Mouse (Mus musculus): ENCODE results near the gene Amd2.

Gene Amd2

GRCm38 (mm10) chr10:35711792-35712191 is at the start of gene Amd2:
Amd2 (minus strand) TSS chr10:35711892.
- DNase-seq (ENCODE audit: low read depth), result no peak

- no peak for DNase-seq (ENCODE audit: low read depth)
Observed at GRCm38 (mm10) chr10:35761280-35761679, 49.6 kb upstream of the Amd2 start.

GRCm38 (mm10) chr10:35737639-35738038 is 25.9 kb upstream of the Amd2 start:
- DNase-seq (ENCODE audit: low read depth), result no peak

GRCm38 (mm10) chr10:35714266-35714665 is 2.6 kb upstream of the Amd2 start:
- no peak for DNase-seq (ENCODE audit: low read depth)

Data from induced T-regulatory cell, adult 2 months (primary cell).